Mouse (Mus musculus): ENCODE data around the gene Fnbp1.

GRCm38 (mm10) chr2:31130815-31131299 is 11.0 kb downstream of the Fnbp1 start:
- TF ChIP-seq CTCF (IDR thresholded peaks at IDR 0.05; ENCODE audit: low read depth) (0 out of 2 replicates have a peak, but pooled peaks have one; percentile 36), EP300 (IDR thresholded peaks at IDR 0.05; ENCODE audit: low read depth) (no peak)

Data from liver, postnatal 0 days (tissue).